Mouse (Mus musculus) hindbrain, embryonic 15.5 days (tissue): ENCODE data around the gene Gm4792. TPM values are rescaled to one million over a fixed set of nuclear protein-coding genes. Genes with fewer than 3 reads are reported as not detected.
A peak's percentile ranks its signal among the peaks of the same experiment; 100 is the strongest.

Experiments
- ATAC-seq: fragments of 200-750 bp; cut with Nextera tagmentation; 2 replicates; pipeline ENCODE4 v1.8.0; 2017; ENCODE audit warnings: low read depth, moderate number of reproducible peaks, moderate TSS enrichment; ENCODE audit not compliant: low FRiP score
- H3K27ac ChIP-seq: fragments of 300-500 bp; sonication (generic); replicated peaks from 2 replicates; pipeline ENCODE4 v1.5.1; 2015; ENCODE audit warnings: mild to moderate bottlenecking, inconsistent platforms
- H3K27me3 ChIP-seq: fragments of 300-500 bp; sonication (generic); 2 replicates; pipeline ENCODE4 v1.6.1; 2015; ENCODE audit warnings: control low read depth, inconsistent platforms
- H3K36me3 ChIP-seq: fragments of 300-500 bp; sonication (generic); 2 replicates; pipeline ENCODE4 v1.6.1; 2015; ENCODE audit warnings: control low read depth, inconsistent platforms
- H3K4me1 ChIP-seq: fragments of 300-500 bp; sonication (generic); replicated peaks from 2 replicates; pipeline ENCODE4 v1.6.1; 2015; ENCODE audit warnings: control low read depth, inconsistent platforms
- H3K4me2 ChIP-seq: fragments of 300-500 bp; sonication (generic); 2 replicates; pipeline ENCODE4 v1.6.1; 2015; ENCODE audit warnings: moderate library complexity, mild to moderate bottlenecking, inconsistent platforms
- H3K4me3 ChIP-seq: fragments of 300-500 bp; sonication (generic); 2 replicates; pipeline ENCODE4 v1.5.1; 2015; ENCODE audit warnings: mild to moderate bottlenecking, inconsistent platforms
- H3K9ac ChIP-seq: fragments of 300-500 bp; sonication (generic); 2 replicates; pipeline ENCODE4 v1.6.1; 2015; ENCODE audit warnings: inconsistent platforms
- H3K9me3 ChIP-seq: fragments of 300-500 bp; sonication (generic); 2 replicates; pipeline ENCODE4 v1.6.1; 2016; ENCODE audit warnings: control low read depth, inconsistent platforms
- WGBS: fragments of 180-500 bp; shearing (Covaris S2); methylation state at CpG from one replicate; pipeline ENCODE4 v1.1.7; 2015; 5-methylcytosine and 5-hydroxymethylcytosine counted together
- polyA plus RNA-seq: library from polyadenylated mRNA; unstranded; fragments of >200 nt; fragmentation: Nextera tagmentation; extraction: Ambion mirVana; gene quantifications from 2 replicates; pipeline ENCODE4 v1.2.1, GENCODE M21; 2015

Gm4792 gene
- polyA plus RNA-seq, 1 experiment from 2014 or later = 0.74 TPM

DNA sequence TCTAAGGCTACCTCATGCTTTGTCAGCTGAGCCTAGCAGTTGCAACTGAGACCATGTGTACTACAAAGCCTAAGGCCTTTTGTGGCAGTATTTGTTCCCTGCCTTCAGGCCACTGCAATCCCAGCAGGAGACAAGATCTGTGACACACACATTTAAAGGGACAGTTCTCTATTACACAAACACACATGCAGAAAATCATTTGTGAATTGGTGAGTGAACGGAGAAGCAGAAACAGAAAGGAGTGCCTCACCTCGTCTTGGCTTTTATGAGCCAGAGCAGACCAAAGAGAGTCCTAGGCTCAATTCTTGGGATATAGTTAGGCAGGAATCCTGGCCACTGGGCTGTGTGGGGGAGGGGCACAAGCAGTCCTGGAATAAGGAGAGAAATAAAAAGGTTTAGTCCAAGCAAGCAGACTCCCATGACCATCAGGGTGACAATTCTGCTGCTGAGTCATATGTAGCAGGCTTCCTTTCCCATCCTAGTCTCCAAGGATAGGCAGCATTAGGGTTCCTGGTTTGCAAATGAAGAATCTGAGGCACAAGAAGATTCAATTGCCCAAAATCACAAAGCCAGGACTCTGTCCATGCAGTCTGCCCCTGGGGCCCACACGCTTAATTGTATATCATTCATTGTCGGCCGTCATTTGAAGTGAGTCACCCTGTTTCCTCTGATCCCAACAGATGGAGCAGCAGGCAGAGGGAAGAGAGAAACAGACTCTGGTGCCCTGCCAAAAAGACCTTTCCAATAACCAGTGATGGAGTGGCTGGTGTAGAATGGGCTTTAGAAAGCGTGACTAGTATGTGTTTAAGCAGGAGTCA, 3.4 kb downstream of the Gm4792 start:
- Histone ChIP-seq H3K4me1 (peaks cover 14% of the 10 kb centered on the region), H3K36me3 (no peaks in the 10 kb centered on the region), H3K27ac (peak overlapping the region; percentile 76), H3K4me3 (no peak overlapping the region), H3K9me3 (no peaks in the 10 kb centered on the region), H3K9ac (no peak overlapping the region), H3K27me3 (no peaks in the 10 kb centered on the region), H3K4me2 (no peak overlapping the region)
- 16% methylated on average over 6 of the region's 6 CpGs for WGBS
- 0 out of 2 replicates have a peak, but pooled peaks have one; percentile 55 for ATAC-seq

DNA sequence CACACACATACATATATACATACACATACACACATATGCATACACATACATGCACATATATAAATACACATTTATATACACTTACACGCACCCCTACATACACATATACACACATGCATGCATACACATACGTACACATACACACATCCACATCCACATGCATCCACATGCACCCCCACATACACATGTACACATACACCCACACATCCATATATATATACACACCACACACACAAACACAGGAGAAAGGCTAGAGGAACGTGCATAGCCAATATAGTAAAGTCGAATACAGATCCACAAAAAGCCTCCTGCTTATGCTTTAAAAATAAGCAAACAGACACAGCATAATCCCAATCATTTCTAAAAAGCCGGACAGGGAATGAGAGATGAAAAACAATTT, 4.1 kb downstream of the Gm4792 start:
- Histone ChIP-seq H3K4me2 (no peak overlapping the region), H3K4me1 (peaks cover 14% of the 10 kb centered on the region), H3K9me3 (no peaks in the 10 kb centered on the region), H3K27ac (peak overlapping the region; percentile 76), H3K27me3 (no peaks in the 10 kb centered on the region), H3K9ac (no peak overlapping the region), H3K4me3 (no peak overlapping the region), H3K36me3 (no peaks in the 10 kb centered on the region)
- WGBS = 79% methylated on average over 5 of the region's 5 CpGs
- no peak for ATAC-seq

DNA sequence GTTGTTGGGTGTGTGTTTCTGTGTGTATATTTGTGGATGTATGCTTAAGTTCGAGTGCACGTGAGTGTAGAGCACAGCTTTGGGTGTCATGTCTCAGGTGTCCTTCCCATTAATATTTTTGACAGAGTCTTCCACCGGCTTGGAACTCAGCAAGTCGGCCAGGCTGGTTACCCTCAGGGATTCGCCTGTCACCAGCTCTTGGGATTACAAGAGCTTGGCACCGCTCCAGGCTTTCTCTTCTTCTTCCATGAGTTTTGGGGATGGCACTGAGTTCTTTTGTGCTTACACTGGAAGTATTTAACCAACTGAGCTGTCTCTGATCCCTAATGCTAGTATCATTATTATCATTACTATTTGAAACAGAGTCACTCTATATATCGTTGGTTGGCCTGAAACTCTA, 15.7 kb downstream of the Gm4792 start:
- WGBS = 79% methylated on average over 7 of the region's 7 CpGs
- H3K9me3 ChIP-seq = no peaks in the 10 kb centered on the region

DNA sequence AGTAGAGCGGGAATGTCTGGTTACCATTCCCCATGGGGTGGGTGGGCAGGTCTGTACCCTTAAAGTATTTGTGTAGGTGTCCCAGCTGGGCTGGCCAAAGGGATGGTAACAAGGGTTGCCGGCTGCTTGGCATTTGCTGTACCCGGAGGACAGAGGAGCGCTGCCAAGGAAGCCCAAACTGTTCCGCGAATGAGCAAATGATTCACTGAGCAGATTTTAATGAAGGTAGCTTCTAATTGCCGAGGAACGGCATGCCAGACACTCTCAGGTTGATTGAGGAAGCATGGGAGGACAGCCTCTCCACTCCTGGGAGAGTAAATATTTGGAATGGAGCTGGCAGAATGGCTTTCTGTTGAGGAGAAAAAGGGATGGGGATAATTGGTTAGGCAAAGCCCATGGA, 16.3 kb downstream of the Gm4792 start:
- Histone ChIP-seq H3K27ac (no peak overlapping the region), H3K27me3 (no peaks in the 10 kb centered on the region), H3K4me1 (peaks cover 11% of the 10 kb centered on the region; the same call in 1 of the 2 replicates), H3K36me3 (no peaks in the 10 kb centered on the region), H3K4me3 (no peak overlapping the region), H3K9ac (no peak overlapping the region), H3K9me3 (no peaks in the 10 kb centered on the region), H3K4me2 (no peak overlapping the region)
- no peak for ATAC-seq
- whole genome bisulfite sequencing = 53% methylated on average over 8 of the region's 8 CpGs

More for the DNA sequence above, 15.7 kb downstream of the Gm4792 start:
- Histone ChIP-seq H3K4me3 (no peak overlapping the region), H3K9ac (no peak overlapping the region), H3K27ac (no peak overlapping the region), H3K4me1 (peaks cover 11% of the 10 kb centered on the region; the same call in 1 of the 2 replicates), H3K27me3 (no peaks in the 10 kb centered on the region), H3K36me3 (no peaks in the 10 kb centered on the region), H3K4me2 (no peak overlapping the region)
- no peak for ATAC-seq

DNA sequence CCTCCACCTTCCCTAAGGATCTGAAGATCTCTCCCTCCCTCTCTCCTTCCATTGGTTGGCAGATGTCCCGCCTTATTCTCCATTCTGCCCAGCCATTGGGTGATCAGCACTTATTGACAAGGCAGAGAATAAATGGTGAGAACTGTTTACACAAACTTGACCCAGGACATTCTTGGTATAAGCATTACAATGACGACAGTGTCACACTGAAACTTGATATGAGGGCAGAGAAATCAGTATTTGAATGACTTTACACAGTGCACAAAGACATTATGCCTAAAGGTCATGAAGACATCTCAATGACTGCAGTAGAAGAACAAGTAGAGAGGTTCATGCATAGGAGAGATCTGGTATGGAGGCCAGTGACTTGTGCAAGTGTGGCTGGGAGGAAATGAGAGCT, 22.0 kb downstream of the Gm4792 start:
- no peak for ATAC-seq
- no peaks in the 10 kb centered on the region for H3K9me3 ChIP-seq
- H3K36me3 ChIP-seq = no peaks in the 10 kb centered on the region
- H3K27ac ChIP-seq = no peak overlapping the region
- H3K4me2 ChIP-seq = no peak overlapping the region
- H3K9ac ChIP-seq = no peak overlapping the region
- 58% methylated on average over 2 of the region's 2 CpGs for WGBS
- H3K4me1 ChIP-seq = peaks cover 6% of the 10 kb centered on the region; the same call in 1 of the 2 replicates
- H3K27me3 ChIP-seq = no peaks in the 10 kb centered on the region
- H3K4me3 ChIP-seq = no peak overlapping the region

DNA sequence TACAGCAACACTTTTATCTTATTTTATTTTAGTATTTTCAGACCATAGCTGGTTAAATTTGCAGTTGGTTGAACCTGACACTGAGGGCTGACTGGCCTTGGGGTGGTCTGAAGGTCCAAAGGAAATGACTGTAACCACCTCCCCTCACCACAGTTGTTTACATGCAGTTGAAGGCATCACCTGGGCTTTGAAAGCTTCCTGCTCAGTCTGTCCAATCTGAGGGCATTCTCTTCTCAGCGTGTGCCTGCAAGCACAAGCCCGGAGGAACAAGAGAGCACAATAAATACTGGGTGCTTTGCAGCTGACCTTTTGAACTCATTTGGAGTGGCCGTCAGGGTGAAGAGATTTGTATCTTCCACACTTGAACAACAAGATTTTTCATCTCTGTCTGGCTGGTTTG, 23.2 kb downstream of the Gm4792 start:
- ATAC-seq = no peak
- no peak overlapping the region for H3K9ac ChIP-seq
- no peak overlapping the region for H3K4me2 ChIP-seq
- H3K27ac ChIP-seq = no peak overlapping the region
- no peaks in the 10 kb centered on the region for H3K36me3 ChIP-seq
- H3K4me1 ChIP-seq = peaks cover 6% of the 10 kb centered on the region; the same call in 1 of the 2 replicates
- no peaks in the 10 kb centered on the region for H3K27me3 ChIP-seq
- no peak overlapping the region for H3K4me3 ChIP-seq
- 20% methylated on average over 3 of the region's 3 CpGs for WGBS
- H3K9me3 ChIP-seq = no peaks in the 10 kb centered on the region

DNA sequence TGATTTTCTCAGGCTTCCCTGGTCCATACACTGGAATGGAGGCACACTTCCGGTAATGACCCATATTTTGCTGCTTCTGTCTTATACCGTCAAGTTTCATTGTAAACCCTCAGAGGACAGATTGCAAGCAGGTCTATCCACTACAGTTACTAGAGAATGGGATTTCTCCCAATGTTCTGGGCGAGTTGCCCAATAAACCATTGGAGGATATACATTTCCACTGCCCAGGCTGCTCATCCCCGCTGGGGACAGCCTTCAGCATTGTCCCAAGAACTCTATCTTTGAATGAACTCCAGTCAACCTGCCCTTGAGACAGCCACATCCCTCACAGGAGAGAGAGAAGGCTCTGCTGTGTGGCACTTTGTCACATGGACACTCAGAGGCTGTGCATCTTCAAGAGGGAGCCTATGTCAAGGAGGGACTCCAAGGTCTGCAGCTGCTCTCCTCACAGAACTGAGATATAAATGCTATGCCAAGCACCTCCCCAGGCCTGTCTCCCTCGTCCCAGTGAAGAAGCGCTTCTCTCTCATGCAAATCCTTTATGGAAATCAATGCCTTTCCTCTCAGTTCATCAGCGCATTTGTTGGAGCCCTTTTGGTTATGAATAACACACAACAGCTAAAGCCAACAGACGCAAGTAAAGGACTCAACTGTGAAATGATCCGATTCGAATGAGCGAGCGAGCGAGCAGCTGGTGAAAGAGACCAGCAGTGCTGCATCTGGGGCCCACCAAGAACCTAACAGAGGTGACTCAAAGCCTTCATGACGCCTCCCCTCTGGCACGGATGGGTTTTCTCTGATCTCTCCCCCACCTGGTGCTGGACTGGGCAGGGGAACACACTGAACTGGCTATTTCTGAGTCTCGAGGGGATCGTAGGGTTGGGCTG, 32.6 kb downstream of the Gm4792 start:
- ATAC-seq = peak; percentile 74; the same call in 1 of the 2 replicates
- no peak overlapping the region for H3K9ac ChIP-seq
- peaks cover 7% of the 10 kb centered on the region for H3K4me1 ChIP-seq
- no peaks in the 10 kb centered on the region for H3K9me3 ChIP-seq
- 50% methylated on average over 17 of the region's 17 CpGs for WGBS
- H3K27ac ChIP-seq = peak overlapping the region; percentile 60; the same call in 1 of the 2 replicates
- no peaks in the 10 kb centered on the region for H3K27me3 ChIP-seq
- no peak overlapping the region for H3K4me3 ChIP-seq
- no peaks in the 10 kb centered on the region for H3K36me3 ChIP-seq
- H3K4me2 ChIP-seq = no peak overlapping the region

DNA sequence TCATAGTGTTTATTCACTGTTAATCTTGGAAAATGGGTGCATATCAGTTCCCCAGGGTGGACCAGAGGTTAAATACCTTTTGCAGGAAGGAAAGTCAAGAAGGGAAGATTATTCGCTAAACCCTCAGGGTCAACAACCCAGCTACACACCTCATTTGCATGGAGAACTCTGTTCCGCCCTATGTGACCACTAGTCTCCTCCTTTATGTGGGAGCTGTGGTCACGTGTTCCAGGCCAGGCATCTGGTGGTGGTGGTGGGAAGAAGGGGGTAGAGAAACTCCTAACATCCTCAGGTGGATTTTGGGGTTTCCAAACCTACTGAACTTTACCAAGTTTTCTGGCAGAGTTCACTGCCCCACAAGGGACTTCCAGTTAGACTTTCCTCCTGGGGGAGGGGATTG, 35.3 kb downstream of the Gm4792 start:
- Histone ChIP-seq H3K4me2 (no peak overlapping the region), H3K4me3 (no peak overlapping the region), H3K9me3 (no peaks in the 10 kb centered on the region), H3K27ac (no peak overlapping the region), H3K27me3 (no peaks in the 10 kb centered on the region), H3K36me3 (no peaks in the 10 kb centered on the region), H3K9ac (no peak overlapping the region), H3K4me1 (peaks cover 7% of the 10 kb centered on the region)
- 81% methylated on average over 3 of the region's 3 CpGs for WGBS
- ATAC-seq = no peak

DNA sequence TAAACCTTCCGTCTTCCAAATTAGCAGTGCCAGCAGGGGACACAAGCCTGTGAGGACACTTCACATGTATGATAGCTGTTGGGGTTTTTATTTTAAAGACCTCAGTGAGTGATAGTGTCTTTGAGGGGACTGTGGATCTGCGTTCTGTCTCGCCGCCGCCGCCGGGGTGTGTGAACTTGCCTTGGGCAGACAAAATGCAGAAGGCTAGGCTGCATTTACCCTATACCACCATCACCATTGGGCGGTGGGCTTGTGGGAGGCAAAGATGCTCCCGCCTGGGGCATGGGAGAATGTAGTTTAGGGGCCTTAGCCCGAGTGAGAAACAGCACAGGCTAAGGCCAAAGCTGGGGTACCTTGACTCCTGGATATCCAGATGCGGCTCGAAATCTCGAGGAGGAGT, 35.9 kb downstream of the Gm4792 start:
- Histone ChIP-seq H3K27me3 (no peaks in the 10 kb centered on the region), H3K4me2 (no peak overlapping the region), H3K9me3 (no peaks in the 10 kb centered on the region), H3K27ac (no peak overlapping the region), H3K9ac (no peak overlapping the region), H3K4me1 (peaks cover 7% of the 10 kb centered on the region), H3K36me3 (no peaks in the 10 kb centered on the region), H3K4me3 (no peak overlapping the region)
- 92% methylated on average over 13 of the region's 13 CpGs for WGBS
- no peak for ATAC-seq

DNA sequence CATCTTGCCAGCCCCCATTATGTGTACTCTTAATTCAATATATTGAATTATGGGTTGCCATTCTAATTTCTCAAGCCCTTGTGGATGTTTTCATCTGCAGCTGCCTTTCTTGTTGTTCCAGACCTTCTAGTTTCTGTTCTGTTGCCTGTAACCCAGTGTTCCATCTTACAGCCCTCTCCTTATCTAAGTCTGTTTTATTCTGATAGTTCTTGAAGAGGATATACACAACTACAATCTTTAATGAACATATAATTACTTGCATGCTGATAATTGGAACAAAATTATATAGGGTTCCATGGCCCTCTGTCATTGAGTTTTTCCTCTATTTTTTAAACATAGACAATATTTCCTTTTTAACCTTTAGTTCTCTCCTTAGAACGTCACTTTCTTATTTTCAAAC, 38.0 kb downstream of the Gm4792 start:
- WGBS = 84% methylated on average over 1 of the region's 1 CpGs
- Histone ChIP-seq H3K4me1 (peaks cover 6% of the 10 kb centered on the region; the same call in 1 of the 2 replicates), H3K4me2 (no peak overlapping the region), H3K36me3 (no peaks in the 10 kb centered on the region), H3K27ac (no peak overlapping the region), H3K9ac (no peak overlapping the region), H3K4me3 (no peak overlapping the region), H3K9me3 (no peaks in the 10 kb centered on the region), H3K27me3 (no peaks in the 10 kb centered on the region)
- ATAC-seq = no peak

DNA sequence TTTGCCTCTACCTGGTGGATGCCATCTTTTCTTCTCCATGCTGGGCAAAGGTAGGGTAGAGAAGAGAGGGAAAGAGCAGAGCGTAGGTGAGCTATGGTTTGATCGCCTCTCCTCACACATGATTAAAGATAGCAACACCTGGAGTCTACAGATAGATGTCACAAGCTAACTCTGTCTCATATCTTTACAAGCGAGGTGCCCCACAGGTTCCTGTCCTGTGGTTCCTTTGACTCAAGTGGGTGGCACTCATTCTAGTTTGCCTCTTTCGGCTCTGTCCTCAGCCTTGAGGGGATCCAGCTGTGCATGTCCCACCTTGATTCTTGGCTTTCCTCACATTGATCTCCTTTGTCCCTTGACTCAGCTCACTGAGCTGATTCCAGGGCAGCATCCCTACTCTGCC, 42.0 kb downstream of the Gm4792 start:
- 91% methylated on average over 4 of the region's 4 CpGs for WGBS

DNA sequence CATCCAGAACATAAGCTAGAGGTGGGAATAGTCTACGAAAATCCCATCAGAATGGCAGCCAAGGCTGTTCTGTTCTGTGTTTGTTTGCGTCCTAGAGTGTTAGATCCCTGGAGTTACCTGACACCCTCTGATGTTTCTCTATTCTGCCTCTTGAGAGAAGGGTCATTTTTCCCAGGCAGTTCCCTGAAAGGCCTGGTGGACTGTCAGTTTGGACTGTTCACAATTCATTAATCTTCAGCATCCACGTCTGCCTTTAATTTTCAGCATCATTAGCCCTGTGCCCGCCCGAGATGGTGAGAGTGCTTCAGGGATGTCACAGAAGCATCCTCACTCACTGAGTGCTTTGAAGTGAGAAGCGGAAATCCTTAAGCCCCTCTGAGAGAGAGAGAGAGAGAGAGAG, 42.8 kb downstream of the Gm4792 start:
- H3K9me3 ChIP-seq = no peaks in the 10 kb centered on the region
- 0 out of 2 replicates have a peak, but pooled peaks cover 6% of the 10 kb centered on the region for H3K4me1 ChIP-seq
- no peak overlapping the region for H3K9ac ChIP-seq
- no peak overlapping the region for H3K27ac ChIP-seq
- no peak for ATAC-seq
- H3K4me3 ChIP-seq = no peak overlapping the region
- no peak overlapping the region for H3K4me2 ChIP-seq
- WGBS = 53% methylated on average over 6 of the region's 6 CpGs
- no peaks in the 10 kb centered on the region for H3K36me3 ChIP-seq
- no peaks in the 10 kb centered on the region for H3K27me3 ChIP-seq

More for the DNA sequence above, 42.0 kb downstream of the Gm4792 start:
- no peak for ATAC-seq
- no peak overlapping the region for H3K4me3 ChIP-seq
- no peaks in the 10 kb centered on the region for H3K9me3 ChIP-seq
- H3K4me2 ChIP-seq = no peak overlapping the region
- H3K27ac ChIP-seq = no peak overlapping the region
- H3K27me3 ChIP-seq = no peaks in the 10 kb centered on the region
- no peaks in the 10 kb centered on the region for H3K36me3 ChIP-seq
- no peak overlapping the region for H3K9ac ChIP-seq
- 0 out of 2 replicates have a peak, but pooled peaks cover 6% of the 10 kb centered on the region for H3K4me1 ChIP-seq
